Mouse (Mus musculus) embryonic fibroblast, embryonic 13.5 days (primary cell): Measurements from ENCODE around the gene Efhb. TPM values are rescaled to one million over a fixed set of nuclear protein-coding genes. Genes with fewer than 3 reads are reported as not detected.

Experiments used
- H3K27ac ChIP-seq: 2 replicates; pipeline ENCODE4 v1.5.1; 2012; ENCODE audit warnings: low read length, control low read depth, inconsistent platforms; ENCODE audit not compliant: insufficient read depth
- H3K4me1 ChIP-seq: 2 replicates; pipeline ENCODE4 v1.6.1; 2011; ENCODE audit warnings: low read length; ENCODE audit not compliant: control insufficient read depth, insufficient read depth
- H3K4me3 ChIP-seq: 2 replicates; pipeline ENCODE4 v1.5.1; 2011; ENCODE audit warnings: mild to moderate bottlenecking, control low read depth, low read length; ENCODE audit not compliant: insufficient read depth
- CTCF ChIP-seq: IDR thresholded peaks from 2 replicates; pipeline ENCODE4 v1.5.1; 2011; ENCODE audit warnings: mild to moderate bottlenecking, control low read depth, low read length, moderate library complexity, borderline replicate concordance; ENCODE audit not compliant: insufficient read depth
- POLR2A ChIP-seq: IDR thresholded peaks from 2 replicates; pipeline ENCODE4 v1.6.1; 2011; ENCODE audit warnings: low read depth, mild to moderate bottlenecking, control low read depth, low read length, moderate library complexity
- polyA plus RNA-seq: library from polyadenylated mRNA; stranded (reverse); fragments of >200 nt; gene quantifications from 2 replicates; pipeline ENCODE4 v1.2.4, GENCODE M21; 2011; ENCODE audit warnings: low read depth; ENCODE audit not compliant: missing spikeins, insufficient read length

The Efhb gene
- polyA plus RNA-seq, 1 experiment = 0.23 TPM

- no peaks in the 10 kb centered on the region for H3K4me1 ChIP-seq
- H3K27ac ChIP-seq = no peak overlapping the region
- H3K4me3 ChIP-seq = no peak overlapping the region
- TF ChIP-seq CTCF (no peak), POLR2A (no peak)
Observed at GRCm38 (mm10) chr17:53468697-53469096, 5.6 kb upstream of the Efhb start.

GRCm38 (mm10) chr17:53465569-53465968, 2.4 kb upstream of the Efhb start:
- Histone ChIP-seq H3K4me3 (no peak overlapping the region), H3K4me1 (no peaks in the 10 kb centered on the region), H3K27ac (no peak overlapping the region)
- TF ChIP-seq POLR2A (no peak), CTCF (peak; percentile 59; the same call in 1 of the 2 replicates)

GRCm38 (mm10) chr17:53463496-53463840, 347 bp upstream of the Efhb start:
- H3K4me3 ChIP-seq = peak overlapping the region; percentile 54
- no peak for TF ChIP-seq POLR2A
- TF ChIP-seq CTCF = no peak
- H3K4me1 ChIP-seq = no peaks in the 10 kb centered on the region
- no peak overlapping the region for H3K27ac ChIP-seq

GRCm38 (mm10) chr17:53456742-53457141, 6.4 kb downstream of the Efhb start:
- Histone ChIP-seq H3K27ac (no peak overlapping the region), H3K4me1 (no peaks in the 10 kb centered on the region), H3K4me3 (no peak overlapping the region)
- no peak for TF ChIP-seq POLR2A
- TF ChIP-seq CTCF = no peak

- TF ChIP-seq POLR2A = no peak
- TF ChIP-seq CTCF = no peak
- no peak overlapping the region for H3K4me3 ChIP-seq
- no peaks in the 10 kb centered on the region for H3K4me1 ChIP-seq
- no peak overlapping the region for H3K27ac ChIP-seq
Observed at GRCm38 (mm10) chr17:53456152-53456551, 7.0 kb downstream of the Efhb start.

GRCm38 (mm10) chr17:53402689-53403306, 60.3 kb downstream of the Efhb start:
- Histone ChIP-seq H3K4me3 (no peak overlapping the region), H3K27ac (no peak overlapping the region), H3K4me1 (no peaks in the 10 kb centered on the region)
- TF ChIP-seq POLR2A = no peak
- no peak for TF ChIP-seq CTCF

GRCm38 (mm10) chr17:53393201-53393600, 69.9 kb downstream of the Efhb start:
- TF ChIP-seq POLR2A = no peak
- TF ChIP-seq CTCF = no peak
- Histone ChIP-seq H3K4me1 (no peaks in the 10 kb centered on the region), H3K4me3 (no peak overlapping the region), H3K27ac (no peak overlapping the region)

GRCm38 (mm10) chr17:53389507-53389906, 73.6 kb downstream of the Efhb start:
- H3K4me3 ChIP-seq = no peak overlapping the region
- H3K4me1 ChIP-seq = no peaks in the 10 kb centered on the region
- no peak overlapping the region for H3K27ac ChIP-seq
- no peak for TF ChIP-seq CTCF
- TF ChIP-seq POLR2A = no peak

- TF ChIP-seq CTCF (no peak), POLR2A (no peak)
- no peak overlapping the region for H3K27ac ChIP-seq
- no peaks in the 10 kb centered on the region for H3K4me1 ChIP-seq
- H3K4me3 ChIP-seq = no peak overlapping the region
Observed at GRCm38 (mm10) chr17:53387581-53388473, 75.3 kb downstream of the Efhb start.

GRCm38 (mm10) chr17:53386863-53387262, 76.3 kb downstream of the Efhb start:
- TF ChIP-seq POLR2A = no peak
- TF ChIP-seq CTCF = no peak
- H3K27ac ChIP-seq = no peak overlapping the region
- no peaks in the 10 kb centered on the region for H3K4me1 ChIP-seq
- H3K4me3 ChIP-seq = no peak overlapping the region

- TF ChIP-seq CTCF (no peak), POLR2A (no peak)
- H3K27ac ChIP-seq = no peak overlapping the region
- no peaks in the 10 kb centered on the region for H3K4me1 ChIP-seq
- no peak overlapping the region for H3K4me3 ChIP-seq
Observed at GRCm38 (mm10) chr17:53364111-53364510, 99.0 kb downstream of the Efhb start.

Other genes starting within 250 kb of the Efhb start
- 68.7 and 72.6 TPM in 2 replicates for gene Rab5a, start 15.9 kb upstream of the Efhb start, polyA plus RNA-seq
- 0.35 TPM in 1 of 2 replicates, not detected in the other for gene Pp2d1, start 76.1 kb upstream of the Efhb start, polyA plus RNA-seq
- 26.8 and 33.2 TPM in 2 replicates for gene Kat2b, start 103.5 kb upstream of the Efhb start, polyA plus RNA-seq
- 16.6 and 21.5 TPM in 2 replicates for gene Sgo1, start 226.0 kb upstream of the Efhb start, polyA plus RNA-seq